Mouse (Mus musculus): Measurements from ENCODE around the gene Twf1.

The Twf1 gene

GRCm38 (mm10) chr15:94574566-94575268 lies 15.0 kb downstream of the Twf1 start:
- in situ Hi-C loops (cut with MboI, MseI) = no loop called here

GRCm38 (mm10) chr15:94572746-94573145 lies 16.9 kb downstream of the Twf1 start:
- in situ Hi-C loops (cut with MboI, MseI) = no loop called here

DNA sequence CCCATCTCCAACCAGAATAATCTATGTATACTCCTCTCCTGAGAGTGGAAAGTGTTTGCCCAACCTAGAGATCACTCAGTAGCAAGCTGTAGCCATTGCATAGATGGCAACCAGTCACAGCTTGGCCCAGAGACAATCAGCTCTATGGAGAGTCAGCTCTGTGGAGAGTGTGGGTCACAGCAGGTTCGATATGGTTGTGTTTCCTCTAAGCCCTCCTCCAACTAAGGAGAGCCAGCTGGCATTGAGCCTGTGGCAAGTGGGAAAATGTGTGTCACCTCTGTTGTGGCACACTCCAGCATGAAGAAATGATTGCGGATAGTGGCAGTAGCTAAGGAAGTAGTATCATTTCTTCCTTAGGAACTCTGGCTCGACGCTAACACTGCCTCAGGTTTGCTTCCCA lies 18.2 kb downstream of the Twf1 start:
- in situ Hi-C loops (cut with MboI, MseI) = no loop called here

DNA sequence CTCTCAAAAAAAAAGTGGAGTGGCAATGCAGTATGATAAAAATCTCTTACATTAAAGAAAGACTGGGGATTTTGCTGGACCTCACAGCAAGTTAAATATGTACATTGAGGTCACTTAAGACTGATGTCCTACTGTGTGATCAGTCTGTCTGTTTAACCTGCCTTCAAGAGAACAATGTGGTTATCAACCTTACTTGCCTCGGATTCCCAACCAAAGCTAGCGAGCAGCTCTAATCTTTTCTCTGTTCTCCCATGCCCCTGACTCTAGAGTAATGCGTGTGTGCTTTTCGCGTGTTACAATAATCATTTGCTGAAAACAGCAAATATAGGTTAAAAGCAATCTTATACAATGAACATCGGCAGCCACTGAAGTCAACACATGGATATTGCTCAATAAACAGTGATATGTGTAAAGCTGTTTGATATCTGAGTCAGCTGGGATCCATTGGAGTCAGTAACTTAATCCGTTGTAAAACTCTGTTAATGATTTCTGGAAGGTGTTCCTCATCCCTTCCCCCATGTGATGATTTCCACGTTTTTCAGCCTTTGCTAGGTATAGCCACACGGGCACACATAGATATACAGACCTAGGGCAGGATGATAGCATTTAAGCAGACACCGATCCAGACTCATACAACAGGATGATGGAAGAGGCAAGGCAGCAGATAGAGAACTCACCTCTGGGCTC lies 21.1 kb downstream of the Twf1 start:
- in situ Hi-C loops (cut with MboI, MseI) = no loop called here

DNA sequence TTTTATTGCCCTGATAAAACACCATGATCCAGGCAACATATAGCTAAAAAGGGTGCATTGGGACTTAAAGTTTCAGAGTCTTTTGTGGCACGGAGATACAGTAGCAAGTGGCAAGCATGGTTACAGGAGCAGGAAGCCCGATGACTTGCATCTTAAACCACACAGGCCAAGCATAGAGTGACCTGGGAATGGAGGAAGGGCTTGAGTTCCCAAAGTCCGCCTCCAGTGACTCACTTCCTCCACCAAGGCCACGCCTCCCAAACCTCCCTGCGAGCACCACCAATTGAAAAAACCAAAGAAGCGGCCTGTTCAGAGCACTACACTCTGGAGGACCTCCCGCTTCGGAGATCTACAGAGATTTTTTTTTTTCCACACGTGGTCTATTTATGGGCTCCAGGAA lies 23.8 kb downstream of the Twf1 start:
- in situ Hi-C loops (cut with MboI, MseI) = no loop called here

DNA sequence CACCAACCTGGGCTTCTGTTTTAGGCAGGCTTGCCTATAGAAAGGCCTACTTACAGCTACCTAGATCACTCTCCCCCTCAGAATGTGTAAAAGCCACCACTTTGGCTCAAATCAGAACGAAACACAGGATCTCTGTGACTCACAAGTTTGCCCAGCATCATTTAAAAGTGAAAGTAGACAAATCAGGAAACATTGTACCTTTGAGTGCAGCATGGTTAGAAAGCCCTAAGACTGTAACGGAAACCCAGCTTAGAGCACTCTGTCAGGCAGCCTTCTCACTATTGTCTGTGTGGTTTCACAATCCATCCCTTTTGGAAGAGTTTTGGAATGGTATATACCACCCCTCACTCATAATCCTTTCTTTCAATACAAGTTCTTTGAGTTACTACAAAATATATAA lies 24.8 kb downstream of the Twf1 start:
- in situ Hi-C loops (cut with MboI, MseI) = no loop called here

- in situ Hi-C loops (cut with MboI, MseI) = loop anchor here (5.0 kb wide), 1 partner anchor 103 kb away; no protein-coding TSS in a partner anchor
Observed at GRCm38 (mm10) chr15:94558895-94559656, 30.6 kb downstream of the Twf1 start.

GRCm38 (mm10) chr15:94557442-94557841 lies 32.2 kb downstream of the Twf1 start:
- in situ Hi-C loops (cut with MboI, MseI) = loop anchor here (5.0 kb wide), 1 partner anchor 105 kb away; no protein-coding TSS in a partner anchor

GRCm38 (mm10) chr15:94553536-94553935 lies 36.2 kb downstream of the Twf1 start:
- in situ Hi-C loops (cut with MboI, MseI) = no loop called here

GRCm38 (mm10) chr15:94544844-94545243 lies 44.8 kb downstream of the Twf1 start:
- in situ Hi-C loops (cut with MboI, MseI) = loop anchor here (5.0 kb wide), 1 partner anchor 57 kb away; no protein-coding TSS in a partner anchor

DNA sequence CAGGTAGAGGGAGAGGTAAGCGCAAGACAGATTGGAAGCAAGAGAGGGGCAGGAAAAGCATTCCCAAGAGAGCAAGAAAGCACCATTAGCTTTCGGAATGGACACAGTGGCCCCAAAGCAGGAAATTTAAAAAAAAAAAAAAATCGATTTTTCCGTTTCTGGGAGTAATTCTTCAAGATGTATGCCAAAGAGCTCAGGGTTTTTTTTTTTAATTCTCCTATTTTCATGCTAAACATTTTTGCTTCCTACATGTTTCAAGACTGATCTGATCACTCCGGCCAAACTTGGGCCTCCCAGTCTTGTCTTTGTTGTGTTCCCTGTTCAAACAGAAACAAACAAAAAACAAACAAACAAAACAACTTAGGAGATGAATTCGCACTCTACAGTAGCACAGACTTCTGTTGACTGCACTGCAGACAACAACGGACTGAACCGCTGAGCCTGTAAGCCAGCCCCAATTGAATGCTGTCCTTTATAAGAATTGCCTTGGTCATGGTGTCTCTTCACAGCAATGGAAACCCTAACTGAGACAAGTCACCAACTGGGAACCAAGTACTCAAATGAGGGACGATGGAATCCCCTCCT lies 45.5 kb downstream of the Twf1 start:
- in situ Hi-C loops (cut with MboI, MseI) = no loop called here

DNA sequence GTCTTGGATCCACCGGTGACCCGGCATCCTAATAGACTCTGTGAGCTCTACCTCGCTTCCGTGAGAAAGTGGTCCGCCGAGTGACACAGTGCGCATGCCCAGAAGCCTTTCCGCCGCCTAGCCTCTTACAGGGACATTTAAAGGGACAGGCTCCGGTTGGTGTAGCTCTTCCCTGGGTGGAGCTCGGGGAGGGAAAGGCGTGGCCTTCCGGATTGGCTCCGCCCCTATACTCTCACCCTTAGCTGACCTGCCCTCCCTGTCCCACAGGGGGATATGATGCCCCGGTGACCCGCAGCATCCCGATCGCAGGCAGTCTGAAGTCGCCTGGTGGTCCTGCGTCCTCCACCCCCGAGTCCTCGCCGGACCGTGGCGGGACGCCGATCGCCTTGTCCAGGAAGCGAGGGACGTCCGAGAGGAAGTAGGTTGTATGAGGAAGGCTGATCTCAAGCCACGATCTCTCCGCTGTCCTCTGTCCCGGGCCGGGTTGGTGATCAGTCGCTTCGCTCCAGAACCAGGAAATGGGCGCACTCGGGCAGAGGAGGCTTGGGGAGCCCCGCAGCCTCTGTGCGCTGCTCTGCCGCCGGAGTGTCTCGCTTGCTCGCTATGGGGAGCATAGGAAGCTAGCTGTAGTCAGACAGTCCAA lies 46.2 kb downstream of the Twf1 start, which contains the start of the genes Pus7l and Irak4:
Gene Pus7l (minus strand): TSS at position 139 of the 643 bp plus-strand sequence.
Gene Irak4 (plus strand): TSS at position 235 of the 643 bp plus-strand sequence.
- in situ Hi-C loops (cut with MboI, MseI) = no loop called here

DNA sequence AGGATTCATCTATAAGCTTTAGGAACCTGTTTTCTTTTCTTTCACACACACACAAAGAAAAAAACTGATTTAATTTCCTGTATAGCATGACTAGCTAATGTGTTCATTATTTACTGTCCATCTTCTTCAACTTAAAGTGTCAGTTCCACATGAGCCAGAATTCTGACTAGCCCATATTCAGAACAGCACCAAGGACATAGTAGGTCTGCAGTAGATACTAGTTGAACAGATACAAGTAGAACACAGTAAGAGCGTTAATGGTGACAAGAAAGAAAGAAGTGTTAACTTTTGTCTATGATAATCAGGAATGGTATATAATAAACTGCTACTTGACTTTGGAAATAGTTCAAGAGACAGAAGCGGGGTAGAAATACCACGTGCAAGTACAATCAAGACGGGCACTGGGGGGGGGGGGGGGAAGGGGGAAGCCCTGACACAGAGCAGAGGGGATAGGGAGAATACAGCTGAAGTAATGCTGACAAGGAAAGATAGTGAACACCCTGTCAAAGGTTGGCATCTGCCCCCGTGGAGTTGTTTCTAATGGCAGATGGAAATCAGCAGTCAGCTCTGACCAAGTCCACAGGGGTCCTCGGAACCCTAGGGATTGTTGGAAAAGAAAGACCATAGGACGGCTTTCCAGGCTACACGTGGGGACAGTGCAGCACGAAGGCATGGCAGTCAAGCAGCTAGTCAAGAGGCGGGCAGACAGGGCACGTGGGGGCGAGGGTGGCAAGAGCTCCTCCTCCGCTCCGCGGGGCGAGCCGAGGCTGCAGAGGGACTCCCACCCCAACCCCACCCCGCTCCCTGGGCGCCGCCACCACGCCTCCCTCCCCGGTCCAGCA lies 46.9 kb downstream of the Twf1 start:
- in situ Hi-C loops (cut with MboI, MseI) = no loop called here

- in situ Hi-C loops (cut with MboI, MseI) = no loop called here
Observed at GRCm38 (mm10) chr15:94539296-94539695, 50.4 kb downstream of the Twf1 start.

DNA sequence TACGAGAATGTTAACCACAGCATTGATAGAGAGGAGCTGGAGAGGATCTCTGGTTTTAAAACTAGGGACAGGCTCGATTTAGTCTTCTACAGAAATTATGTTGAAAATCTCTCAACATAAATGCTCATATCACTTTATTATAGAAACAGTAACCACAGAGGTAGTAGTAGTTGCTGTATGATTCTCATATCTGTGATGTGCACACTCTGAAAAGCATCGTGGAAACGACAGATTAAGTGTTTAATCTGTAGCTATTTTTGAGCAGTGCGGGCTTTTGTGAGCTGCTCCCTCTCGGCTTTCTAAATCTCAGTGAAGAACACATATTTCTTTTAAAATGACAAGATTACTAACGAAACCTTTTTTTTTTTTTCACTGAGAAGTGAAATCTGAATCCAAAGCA lies 54.2 kb downstream of the Twf1 start:
- in situ Hi-C loops (cut with MboI, MseI) = no loop called here

DNA sequence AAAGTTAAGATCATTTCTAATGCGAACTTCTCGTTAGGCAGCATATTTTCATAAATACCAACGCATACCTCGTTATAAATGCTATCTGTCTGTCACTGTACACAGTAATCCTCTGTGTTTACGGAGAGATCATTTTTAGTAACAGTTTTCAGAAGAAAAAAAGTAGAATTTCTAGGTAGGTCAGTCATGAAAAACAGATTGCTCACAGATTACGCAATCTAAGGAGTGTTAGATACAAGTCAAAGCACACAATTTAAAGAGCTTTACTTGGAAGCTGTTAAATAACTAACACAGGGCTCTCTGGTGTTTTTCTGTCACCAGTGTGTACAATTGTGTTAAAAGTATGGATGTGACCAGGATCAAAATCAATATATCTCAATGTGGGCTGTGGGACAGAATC lies 56.7 kb downstream of the Twf1 start:
- in situ Hi-C loops (cut with MboI, MseI) = no loop called here

DNA sequence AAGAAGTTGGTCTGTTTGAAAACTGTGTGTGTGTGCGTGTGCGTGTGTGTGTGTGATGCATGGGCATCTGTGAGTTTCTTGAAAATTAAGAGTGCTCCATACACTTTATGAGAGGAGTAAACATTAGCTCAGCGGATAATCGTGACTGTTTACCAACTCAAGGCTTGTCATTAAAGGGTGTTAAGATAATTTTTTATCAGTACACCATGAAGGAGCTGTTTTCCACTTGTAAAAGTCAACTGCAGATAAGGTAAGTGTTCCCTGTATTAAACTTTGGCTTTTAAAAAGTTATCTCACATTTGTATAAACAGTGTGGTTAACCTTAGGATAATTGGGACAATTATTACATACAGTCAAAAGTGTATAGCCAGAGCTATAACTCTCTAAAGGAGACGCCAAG lies 57.4 kb downstream of the Twf1 start:
- in situ Hi-C loops (cut with MboI, MseI) = no loop called here

GRCm38 (mm10) chr15:94530519-94530918 lies 59.2 kb downstream of the Twf1 start:
- in situ Hi-C loops (cut with MboI, MseI) = no loop called here
